Mouse (Mus musculus): Measurements from ENCODE around the gene Cxcl14. TPM values are rescaled to one million over a fixed set of nuclear protein-coding genes. Genes with fewer than 3 reads are reported as not detected.

Cxcl14 gene
- polyA plus RNA-seq, 1 experiment from 2014 or later = 1.0 TPM

DNA sequence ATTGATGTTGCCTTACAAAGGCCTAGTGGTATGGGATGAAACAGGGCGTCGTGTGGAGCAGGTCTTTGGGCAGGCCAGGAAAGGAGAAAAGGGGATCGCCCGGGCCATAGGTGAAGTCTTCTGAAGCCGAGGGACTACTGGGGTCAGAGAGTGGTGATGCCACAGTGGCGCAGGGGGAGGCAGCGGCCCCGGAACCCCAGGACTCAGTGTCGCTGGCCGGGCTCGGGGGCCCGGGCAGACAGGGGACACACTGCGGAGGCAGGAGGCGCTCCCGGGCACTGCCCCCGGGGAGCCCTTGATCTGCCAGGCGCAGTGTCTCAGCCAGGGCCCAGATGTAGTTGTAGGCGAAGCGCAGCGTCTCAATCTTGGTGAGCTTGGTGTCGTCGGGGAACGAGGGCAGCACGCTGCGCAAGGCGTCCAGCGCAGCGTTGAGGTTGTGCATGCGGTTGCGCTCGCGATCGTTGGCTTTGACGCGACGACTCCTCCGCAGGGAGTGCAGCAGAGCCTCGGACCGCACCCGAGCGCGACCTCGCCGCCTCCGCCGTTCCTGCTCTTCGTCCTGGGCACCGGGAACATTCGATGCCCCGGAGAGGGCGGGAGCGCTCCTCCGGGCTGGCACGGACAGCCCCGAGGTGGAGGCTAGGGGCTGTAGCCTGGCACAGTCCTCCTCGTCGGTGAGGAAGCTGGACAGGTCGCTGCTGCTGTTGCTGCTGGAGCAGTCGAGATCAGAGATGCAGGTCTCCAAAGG, 45.0 kb downstream of the Cxcl14 start:
- Histone ChIP-seq H3K36me3 (no peaks in the 10 kb centered on the region), H3K4me1 (replicated peaks) (peaks cover 15% of the 10 kb centered on the region), H3K9ac (no peak overlapping the region), H3K4me2 (peak overlapping the region; percentile 55; the same call in 1 of the 2 replicates), H3K4me3 (peak overlapping the region; percentile 35; the same call in 1 of the 2 replicates), H3K9me3 (replicated peaks) (no peaks in the 10 kb centered on the region), H3K27me3 (peaks cover 99% of the 10 kb centered on the region), H3K27ac (no peak overlapping the region)
- WGBS = 2% methylated on average over 59 of the region's 59 CpGs
- no peak; the same call in 1 of the 2 replicates for ATAC-seq (replicated peaks; ENCODE audit: insufficient number of reproducible peaks, insufficient read depth, low FRiP score, low read depth)

DNA sequence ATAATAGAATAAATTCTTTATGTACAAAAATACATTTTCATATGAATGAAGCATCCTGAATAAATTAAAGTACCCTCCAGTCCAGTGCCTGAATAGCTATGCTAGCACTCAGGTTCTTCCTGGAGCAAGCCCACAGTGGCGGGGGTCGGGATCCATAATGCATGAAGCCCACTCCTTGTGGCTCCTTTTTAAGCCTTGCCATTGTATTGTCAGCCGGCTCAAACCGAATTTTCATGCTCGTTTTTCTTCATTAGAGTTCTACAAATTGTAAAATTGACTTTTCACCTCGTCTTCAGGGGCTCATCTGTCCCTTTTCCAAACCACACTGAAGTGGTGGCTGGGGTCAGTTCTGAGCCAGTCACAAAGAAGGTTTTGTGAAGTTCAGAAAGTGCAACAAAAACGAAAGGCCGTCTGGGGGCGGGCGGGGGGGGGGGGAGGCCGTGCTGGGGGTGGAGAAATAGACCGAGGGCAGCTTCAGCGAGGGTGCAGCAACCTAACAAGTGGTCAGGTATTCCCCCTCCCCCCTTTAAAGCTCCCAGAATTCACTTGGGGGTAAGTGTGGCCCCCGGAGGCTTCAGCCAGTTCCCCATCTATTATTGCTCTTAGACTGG, 45.7 kb downstream of the Cxcl14 start:
- Histone ChIP-seq H3K36me3 (no peaks in the 10 kb centered on the region), H3K27ac (no peak overlapping the region), H3K27me3 (peaks cover 99% of the 10 kb centered on the region), H3K4me2 (no peak overlapping the region), H3K4me1 (replicated peaks) (peaks cover 15% of the 10 kb centered on the region), H3K4me3 (no peak overlapping the region), H3K9ac (no peak overlapping the region), H3K9me3 (replicated peaks) (no peaks in the 10 kb centered on the region)
- no peak for ATAC-seq (replicated peaks; ENCODE audit: insufficient number of reproducible peaks, insufficient read depth, low FRiP score, low read depth)
- WGBS = 2% methylated on average over 14 of the region's 14 CpGs

DNA sequence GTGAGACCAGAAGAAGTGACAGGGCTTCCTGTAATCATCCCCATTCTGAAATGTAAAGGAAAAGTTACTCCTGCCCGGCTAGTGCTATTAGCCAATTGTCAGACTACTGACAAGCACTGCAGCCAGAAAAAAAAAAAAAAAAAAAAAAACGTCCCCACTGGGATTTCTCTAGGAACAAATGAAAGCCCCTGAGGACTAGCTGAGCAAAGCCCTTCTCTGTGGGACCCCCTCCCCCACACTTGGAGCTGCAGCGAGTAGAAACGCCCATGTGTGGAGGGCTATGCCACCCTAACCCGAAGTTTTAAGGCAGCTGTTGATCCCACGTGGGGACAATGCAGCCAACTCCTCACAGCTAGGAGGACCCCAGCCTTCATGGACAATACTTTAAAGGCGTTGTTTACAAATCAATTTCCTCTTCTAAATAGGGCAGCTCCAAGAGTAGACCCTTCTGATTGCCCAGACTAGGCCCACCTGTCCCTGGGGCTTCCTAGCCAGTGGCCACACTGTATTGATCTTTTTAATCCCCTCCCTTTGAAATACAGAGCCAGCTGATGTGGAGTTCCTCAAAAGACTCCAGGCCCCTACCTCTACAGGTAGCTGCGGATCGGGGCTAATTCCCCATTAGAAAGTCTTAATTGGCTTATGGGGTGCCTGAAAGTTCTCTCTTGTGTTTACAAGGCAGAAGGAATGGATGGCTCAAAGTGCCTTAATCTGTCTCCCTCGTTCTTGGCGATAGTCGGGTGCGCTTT, 46.6 kb downstream of the Cxcl14 start:
- H3K9me3 ChIP-seq (replicated peaks) = no peaks in the 10 kb centered on the region
- peaks cover 94% of the 10 kb centered on the region for H3K27me3 ChIP-seq
- ATAC-seq (replicated peaks; ENCODE audit: insufficient number of reproducible peaks, insufficient read depth, low FRiP score, low read depth) = no peak
- no peak overlapping the region for H3K4me2 ChIP-seq
- no peak overlapping the region for H3K27ac ChIP-seq
- WGBS = 1% methylated on average over 13 of the region's 13 CpGs
- H3K4me3 ChIP-seq = no peak overlapping the region
- H3K4me1 ChIP-seq (replicated peaks) = peaks cover 15% of the 10 kb centered on the region
- H3K9ac ChIP-seq = no peak overlapping the region
- no peaks in the 10 kb centered on the region for H3K36me3 ChIP-seq

DNA sequence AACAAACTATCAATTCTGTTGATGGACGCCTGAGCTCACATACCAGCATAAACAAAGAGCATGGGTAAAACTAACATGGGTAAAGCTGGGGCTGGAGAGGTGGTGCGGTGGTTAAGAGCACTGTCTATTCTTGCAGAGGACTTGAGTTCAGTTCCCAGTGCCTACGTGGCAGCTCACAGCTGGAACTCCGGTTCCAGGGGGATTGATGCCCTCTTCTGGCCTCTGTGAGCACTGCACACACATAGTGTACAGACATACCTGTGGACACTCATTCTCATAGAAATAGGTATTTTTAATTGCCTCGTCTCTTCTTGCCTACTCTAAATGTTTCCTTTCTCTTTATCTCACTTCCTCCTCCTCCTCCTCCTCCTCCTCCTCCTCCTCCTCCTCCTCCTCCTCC, 53.2 kb downstream of the Cxcl14 start:
- no peak for ATAC-seq (replicated peaks; ENCODE audit: insufficient number of reproducible peaks, insufficient read depth, low FRiP score, low read depth)
- Histone ChIP-seq H3K4me1 (replicated peaks) (no peaks in the 10 kb centered on the region), H3K9me3 (replicated peaks) (no peaks in the 10 kb centered on the region), H3K9ac (no peak overlapping the region), H3K27me3 (peaks cover 46% of the 10 kb centered on the region), H3K4me3 (no peak overlapping the region), H3K27ac (no peak overlapping the region), H3K4me2 (no peak overlapping the region), H3K36me3 (no peaks in the 10 kb centered on the region)
- WGBS = 82% methylated on average over 5 of the region's 5 CpGs

DNA sequence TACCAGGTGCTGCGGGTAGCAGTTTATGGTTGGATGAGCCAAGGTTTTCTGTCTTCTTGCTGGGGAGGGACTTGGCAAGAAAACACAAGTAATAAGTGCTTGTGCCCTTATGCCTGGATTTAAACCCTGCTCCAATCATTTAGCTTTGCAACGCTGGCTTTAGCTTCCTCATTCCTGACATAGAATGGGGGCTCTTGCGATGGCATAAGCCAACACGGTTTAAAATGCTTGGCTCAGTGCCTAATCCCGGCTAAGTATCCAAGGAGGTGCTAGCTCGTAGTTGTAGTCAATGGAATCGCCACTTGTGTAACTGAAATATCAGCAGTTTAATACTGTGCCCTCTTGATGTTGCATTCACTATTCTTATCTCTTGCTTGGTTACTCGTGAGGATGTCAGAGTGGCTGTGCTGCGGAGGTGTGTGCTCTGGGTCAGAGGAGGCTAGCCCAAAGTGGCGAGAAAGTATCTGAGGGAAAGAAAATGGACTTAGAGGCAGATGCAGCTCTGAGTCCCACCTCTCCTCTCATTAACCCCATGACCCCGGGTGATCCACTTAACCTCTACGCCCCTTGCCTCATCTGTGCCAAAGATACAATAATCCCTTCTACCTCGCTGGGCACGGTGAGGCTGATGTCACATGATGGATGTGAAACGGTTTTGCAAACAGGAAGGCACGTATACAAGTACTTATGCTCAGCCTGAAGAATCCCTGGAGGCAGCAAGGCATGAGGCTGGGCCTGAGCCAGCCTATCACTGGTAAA, 56.2 kb downstream of the Cxcl14 start:
- ATAC-seq (replicated peaks; ENCODE audit: insufficient number of reproducible peaks, insufficient read depth, low FRiP score, low read depth) = no peak
- H3K27me3 ChIP-seq = peaks cover 38% of the 10 kb centered on the region
- no peak overlapping the region for H3K4me3 ChIP-seq
- no peak overlapping the region for H3K27ac ChIP-seq
- no peak overlapping the region for H3K4me2 ChIP-seq
- no peaks in the 10 kb centered on the region for H3K4me1 ChIP-seq (replicated peaks)
- no peak overlapping the region for H3K9ac ChIP-seq
- WGBS = 41% methylated on average over 16 of the region's 16 CpGs
- no peaks in the 10 kb centered on the region for H3K9me3 ChIP-seq (replicated peaks)
- no peaks in the 10 kb centered on the region for H3K36me3 ChIP-seq

Other genes with a start within 250 kb of the Cxcl14 start
- gene H2afy, start 160.2 kb downstream of the Cxcl14 start, polyA plus RNA-seq (2015; fragmentation: Nextera tagmentation; extraction: Ambion mirVana) = 98.9 and 135 TPM in 2 replicates
- 1.3 and 2.9 TPM in 2 replicates for gene Tifab, start 117.7 kb downstream of the Cxcl14 start, polyA plus RNA-seq (2015; fragmentation: Nextera tagmentation; extraction: Ambion mirVana)
- not detected in 2 replicates for gene Neurog1, start 44.4 kb downstream of the Cxcl14 start, polyA plus RNA-seq (2015; fragmentation: Nextera tagmentation; extraction: Ambion mirVana)
- not detected in 2 replicates for gene Gm3045, start 130.0 kb upstream of the Cxcl14 start, polyA plus RNA-seq (2015; fragmentation: Nextera tagmentation; extraction: Ambion mirVana)
- 0.04 and 0.05 TPM in 2 replicates for gene Slc25a48, start 141.8 kb upstream of the Cxcl14 start, polyA plus RNA-seq (2015; fragmentation: Nextera tagmentation; extraction: Ambion mirVana)
- not detected in 2 replicates for gene Il9, start 185.7 kb upstream of the Cxcl14 start, polyA plus RNA-seq (2015; fragmentation: Nextera tagmentation; extraction: Ambion mirVana)
- gene Fbxl21, start 225.9 kb upstream of the Cxcl14 start, polyA plus RNA-seq (2015; fragmentation: Nextera tagmentation; extraction: Ambion mirVana) = 0.92 and 0.99 TPM in 2 replicates

All from heart, embryonic 15.5 days (tissue).